Mouse (Mus musculus) C2C12 (cell line): ENCODE results near the gene Fmnl3. TPM values are rescaled to one million over a fixed set of nuclear protein-coding genes. Genes with fewer than 3 reads are reported as not detected.
A peak's percentile ranks its signal among the peaks of the same experiment; 100 is the strongest.

Experiments used
- H3K27me3 ChIP-seq: one replicate; pipeline ENCODE4 v1.6.1; 2011; ENCODE audit not compliant: control insufficient read depth, insufficient read depth, insufficient read length
- H3K36me3 ChIP-seq: one replicate; pipeline ENCODE4 v1.6.1; 2011; ENCODE audit not compliant: control insufficient read depth, insufficient read depth
- H3K4me3 ChIP-seq: one replicate; pipeline ENCODE4 v1.5.1; 2011; ENCODE audit warnings: mild to moderate bottlenecking, control low read depth; ENCODE audit not compliant: poor library complexity, insufficient read depth, severe bottlenecking
- H3K79me2 ChIP-seq: one replicate; pipeline ENCODE4 v1.6.1; 2011; ENCODE audit not compliant: control insufficient read depth, insufficient read depth
- H3K79me3 ChIP-seq: one replicate; pipeline ENCODE4 v1.6.1; 2011; ENCODE audit warnings: low read depth, control low read depth
- H3ac ChIP-seq: one replicate; pipeline ENCODE3; 2011; ENCODE audit warnings: low read depth; ENCODE audit not compliant: control insufficient read depth, insufficient read length
- CEBPB ChIP-seq: IDR thresholded peaks from one replicate; pipeline ENCODE4 v1.6.1; 2011; ENCODE audit warnings: low read depth, mild to moderate bottlenecking, control low read depth, moderate library complexity
- CTCF ChIP-seq: IDR thresholded peaks from one replicate; pipeline ENCODE4 v1.5.1; 2011; ENCODE audit not compliant: control insufficient read depth, insufficient read depth, insufficient read length
- FOSL1 ChIP-seq: IDR thresholded peaks from one replicate; pipeline ENCODE4 v1.8.0; 2011; ENCODE audit warnings: mild to moderate bottlenecking, low read length; ENCODE audit not compliant: poor library complexity, insufficient read depth, severe bottlenecking
- MAX ChIP-seq: IDR thresholded peaks from one replicate; pipeline ENCODE4 v1.6.1; 2011; ENCODE audit warnings: mild to moderate bottlenecking, control low read depth
- MYOD1 ChIP-seq: IDR thresholded peaks from one replicate; pipeline ENCODE4 v1.6.1; 2011; ENCODE audit warnings: low read depth; ENCODE audit not compliant: control insufficient read depth, insufficient read length
- MYOG ChIP-seq: IDR thresholded peaks from one replicate; pipeline ENCODE4 v1.6.1; 2011; ENCODE audit not compliant: control insufficient read depth, insufficient read length; ENCODE audit errors: extremely low read depth
- USF1 ChIP-seq: IDR thresholded peaks from one replicate; pipeline ENCODE4 v1.6.1; 2011; ENCODE audit warnings: low read depth, mild to moderate bottlenecking, control low read depth, moderate library complexity
- polyA plus RNA-seq: library from polyadenylated mRNA; unstranded; fragments of >200 nt; fragmentation: generic; extraction: Trizol; gene quantifications from one replicate; pipeline ENCODE4 v1.2.1, GENCODE M21; 2012; ENCODE audit warnings: missing spikeins

The Fmnl3 gene
- polyA plus RNA-seq, 1 experiment, result 76.6 TPM

GRCm38 (mm10) chr15:99307476-99307875, 62.8 kb downstream of the Fmnl3 start:
- H3K4me3 ChIP-seq, result no peak overlapping the region
- H3K79me2 ChIP-seq, result no peaks in the 10 kb centered on the region
- TF ChIP-seq FOSL1 (no peak), CEBPB (no peak), USF1 (no peak), MAX (no peak), CTCF (no peak), MYOG (no peak), MYOD1 (no peak)
- H3K79me3 ChIP-seq, result no peaks in the 10 kb centered on the region
- H3K27me3 ChIP-seq, result no peaks in the 10 kb centered on the region
- peaks cover 61% of the 10 kb centered on the region for H3K36me3 ChIP-seq
- H3ac ChIP-seq, result no peak overlapping the region

GRCm38 (mm10) chr15:99296213-99296612, 74.1 kb downstream of the Fmnl3 start:
- Histone ChIP-seq H3K4me3 (no peak overlapping the region), H3ac (no peak overlapping the region), H3K27me3 (no peaks in the 10 kb centered on the region), H3K79me3 (no peaks in the 10 kb centered on the region), H3K36me3 (no peaks in the 10 kb centered on the region), H3K79me2 (no peaks in the 10 kb centered on the region)
- TF ChIP-seq FOSL1, result no peak
- no peak for TF ChIP-seq CTCF
- no peak for TF ChIP-seq CEBPB
- no peak for TF ChIP-seq MAX
- TF ChIP-seq MYOG, result no peak
- no peak for TF ChIP-seq MYOD1
- no peak for TF ChIP-seq USF1

DNA sequence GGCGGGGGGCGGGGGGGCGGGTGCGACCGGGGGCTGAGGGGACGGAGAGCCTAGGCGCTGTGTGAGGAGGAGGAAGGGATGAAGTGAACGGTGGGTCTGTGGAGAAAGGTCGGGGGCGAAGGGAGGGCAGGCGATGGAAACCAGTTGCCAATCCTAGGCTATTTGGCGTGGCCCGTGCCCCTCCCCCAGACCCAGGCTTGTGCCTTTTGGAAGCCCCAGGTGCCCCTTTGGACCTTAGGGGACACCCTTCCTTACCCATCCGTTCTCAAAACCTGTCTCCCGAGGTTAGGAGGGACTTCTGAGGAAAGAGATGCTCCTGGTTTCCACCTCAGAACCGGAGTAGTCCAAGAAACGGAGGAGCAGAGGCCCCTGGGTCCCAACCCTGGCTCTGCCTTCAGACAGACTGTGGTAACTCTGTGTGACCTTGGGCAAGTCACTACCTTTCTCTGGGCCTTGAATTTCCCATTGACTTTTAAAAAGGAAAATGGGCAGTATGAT, 74.7 kb downstream of the Fmnl3 start, which contains the start of gene Fam186b:
Gene Fam186b (minus strand): TSS at position 405 of the 498 bp plus-strand sequence.
- no peak for TF ChIP-seq CEBPB
- TF ChIP-seq USF1, result no peak
- TF ChIP-seq MYOD1, result no peak
- TF ChIP-seq FOSL1, result no peak
- TF ChIP-seq CTCF, result no peak
- no peak for TF ChIP-seq MAX
- TF ChIP-seq MYOG, result no peak

DNA sequence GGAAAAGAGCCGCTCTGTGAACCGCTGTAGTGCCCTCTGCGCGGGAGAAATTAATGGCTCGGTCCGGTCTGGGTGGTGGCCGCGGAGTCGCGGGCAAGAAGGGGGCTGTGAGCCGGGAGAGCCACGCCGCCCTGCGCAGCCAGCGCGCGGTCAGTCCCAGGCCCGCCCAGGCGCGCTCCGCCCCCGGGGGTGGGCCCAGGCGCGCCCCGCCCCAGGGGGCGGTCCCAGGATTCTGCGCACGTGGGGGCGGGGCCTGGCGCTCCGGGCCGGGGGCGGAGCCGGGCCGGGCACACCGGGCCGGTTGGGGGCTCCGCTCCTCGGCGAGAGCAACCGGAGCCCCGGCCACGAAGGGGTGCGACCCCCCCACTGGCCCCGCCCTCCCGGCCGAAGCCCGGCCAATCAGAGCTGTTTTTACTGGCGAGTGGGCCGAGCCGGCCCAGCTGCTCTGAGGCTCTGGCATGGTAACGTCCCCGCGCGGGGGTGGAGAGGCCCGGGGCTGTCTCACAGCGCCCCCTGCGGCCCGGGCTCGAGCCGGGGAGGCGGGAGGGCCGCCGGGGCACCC, 75.4 kb downstream of the Fmnl3 start, which contains the start of gene Prpf40b:
Gene Prpf40b (plus strand): TSS at position 275 of the 562 bp plus-strand sequence.
- H3K27me3 ChIP-seq, result no peaks in the 10 kb centered on the region
- H3ac ChIP-seq, result peak within 1 kb of the TSS; percentile 58
- H3K79me2 ChIP-seq, result no peaks in the 10 kb centered on the region
- H3K36me3 ChIP-seq, result no peaks in the 10 kb centered on the region
- peak within 1 kb of the TSS; percentile 37 for H3K4me3 ChIP-seq
- H3K79me3 ChIP-seq, result no peaks in the 10 kb centered on the region
- TF ChIP-seq MYOG, result no peak
- no peak for TF ChIP-seq FOSL1
- TF ChIP-seq CTCF, result peak; percentile 73
- no peak for TF ChIP-seq MYOD1
- no peak for TF ChIP-seq CEBPB
- TF ChIP-seq MAX, result no peak

More for the DNA sequence above, 74.7 kb downstream of the Fmnl3 start, which contains the start of gene Fam186b:
- no peaks in the 10 kb centered on the region for H3K79me2 ChIP-seq
- peak within 1 kb of the TSS; percentile 58 for H3ac ChIP-seq
- no peaks in the 10 kb centered on the region for H3K79me3 ChIP-seq
- peak within 1 kb of the TSS; percentile 37 for H3K4me3 ChIP-seq
- no peaks in the 10 kb centered on the region for H3K36me3 ChIP-seq
- H3K27me3 ChIP-seq, result no peaks in the 10 kb centered on the region

- TF ChIP-seq CTCF (no peak), FOSL1 (no peak), CEBPB (no peak), MYOD1 (no peak), MAX (no peak), USF1 (no peak), MYOG (no peak)
- no peaks in the 10 kb centered on the region for H3K79me2 ChIP-seq
- no peaks in the 10 kb centered on the region for H3K27me3 ChIP-seq
- peak overlapping the region; percentile 37 for H3K4me3 ChIP-seq
- H3K79me3 ChIP-seq, result no peaks in the 10 kb centered on the region
- H3ac ChIP-seq, result peak overlapping the region; percentile 46
- no peaks in the 10 kb centered on the region for H3K36me3 ChIP-seq
These were observed 76.0 kb downstream of the Fmnl3 start for GRCm38 (mm10) chr15:99294287-99294686.
